Mouse (Mus musculus) testis, adult 10 weeks (tissue): ENCODE measurements around the gene Hmg20b. TPM values are rescaled to one million over a fixed set of nuclear protein-coding genes. Genes with fewer than 3 reads are reported as not detected.

Experiments used
- polyA plus RNA-seq: library from polyadenylated mRNA; stranded (reverse); fragments of 350-450 nt; fragmentation: Illumina TruSeq; extraction: RNeasy Lipid Tissue Mini Kit (QIAGEN cat#74804); gene quantifications from one replicate; pipeline ENCODE4 v1.2.3, GENCODE M21; 2014; ENCODE audit warnings: low read depth, low replicate concordance

Hmg20b gene
- 2.9 TPM for polyA plus RNA-seq

DNA sequence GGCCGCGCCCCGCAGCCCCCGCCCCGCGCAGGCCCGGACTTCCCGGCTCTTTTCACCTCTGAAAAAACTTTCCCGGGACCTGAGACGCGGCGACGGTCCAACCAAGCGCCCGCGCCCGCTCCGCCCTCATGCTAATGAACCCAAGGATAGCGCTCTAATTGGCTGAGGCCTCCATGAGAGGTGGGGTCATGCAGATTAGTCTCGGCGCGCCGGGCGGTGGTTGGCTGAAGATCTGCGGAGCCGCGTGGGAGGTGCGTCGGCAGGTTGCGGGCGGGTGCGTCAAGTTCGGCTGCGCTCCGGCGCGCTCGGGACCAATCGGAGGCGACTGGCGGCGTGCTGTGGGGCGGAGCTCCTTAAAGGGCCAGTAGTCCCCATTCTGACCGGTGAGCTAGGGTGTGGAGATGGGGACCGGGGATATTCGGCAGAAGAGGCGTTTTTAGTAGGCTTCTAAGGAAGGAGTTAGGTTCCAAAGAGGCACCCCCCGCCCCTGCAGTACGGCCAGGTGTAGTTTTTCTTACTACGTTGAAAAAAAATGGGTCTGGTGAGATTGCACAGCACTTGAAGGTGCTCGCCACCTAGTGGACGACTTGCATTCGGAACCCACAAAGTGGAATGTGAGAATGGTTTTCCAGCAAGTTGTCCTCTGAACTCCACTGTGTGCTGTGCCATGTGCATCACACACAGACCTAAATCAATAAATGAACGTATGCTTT is at the start of gene Hmg20b:
Gene Hmg20b (minus strand): TSS at position 130 of the 713 bp plus-strand sequence.

DNA sequence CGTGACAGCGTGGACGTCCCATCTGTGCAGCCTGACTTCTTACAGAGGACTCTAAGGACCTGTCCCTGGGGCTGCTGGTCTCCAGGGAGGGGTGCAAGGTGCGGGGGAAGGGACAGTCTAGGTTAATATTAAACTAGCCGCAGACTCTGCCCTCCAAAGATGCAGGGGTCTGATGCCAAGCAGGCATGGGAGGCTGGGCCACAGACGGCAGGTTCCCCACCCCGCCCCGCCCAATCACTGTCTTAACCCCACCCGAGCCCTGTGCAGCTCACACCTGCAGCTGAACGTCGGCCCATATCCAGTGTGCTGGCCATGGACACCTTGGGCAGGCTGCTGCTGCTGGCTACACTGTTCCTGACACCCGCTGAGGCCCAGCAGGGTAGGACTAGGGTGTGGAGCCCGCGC is 42.5 kb upstream of the Hmg20b start, which contains the start of gene Smim24:
Gene Smim24 (plus strand): TSS at position 271 of the 405 bp plus-strand sequence.

DNA sequence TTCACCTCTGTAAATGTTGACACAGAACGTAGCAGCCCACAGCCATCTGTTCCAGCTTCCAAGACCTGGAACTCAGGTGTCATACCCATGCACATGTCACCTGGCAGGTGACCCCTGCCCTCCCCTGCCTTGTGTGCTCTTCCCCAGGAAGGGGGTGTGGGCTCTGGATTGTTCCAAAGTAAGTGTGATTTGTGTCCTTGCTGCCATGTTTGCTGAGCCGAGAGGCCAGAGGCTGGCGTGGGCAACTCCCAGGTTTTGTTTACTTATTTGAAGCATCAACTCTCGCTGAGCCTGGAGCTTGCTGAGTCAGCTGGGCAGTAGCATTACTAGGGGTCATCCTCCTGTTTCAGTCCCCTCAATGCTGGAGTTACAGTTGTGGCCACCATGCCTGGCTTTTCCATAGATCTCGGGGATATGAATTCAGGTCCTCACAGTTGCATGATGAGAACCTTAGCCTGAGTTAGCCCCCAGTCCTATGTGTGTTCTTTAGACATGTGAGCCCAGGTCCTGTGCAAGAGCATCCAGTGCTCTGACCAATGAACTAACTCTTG is 38.3 kb upstream of the Hmg20b start, which contains the start of gene Gm48552:
Gene Gm48552 (plus strand): TSS at position 501 of the 551 bp plus-strand sequence.

DNA sequence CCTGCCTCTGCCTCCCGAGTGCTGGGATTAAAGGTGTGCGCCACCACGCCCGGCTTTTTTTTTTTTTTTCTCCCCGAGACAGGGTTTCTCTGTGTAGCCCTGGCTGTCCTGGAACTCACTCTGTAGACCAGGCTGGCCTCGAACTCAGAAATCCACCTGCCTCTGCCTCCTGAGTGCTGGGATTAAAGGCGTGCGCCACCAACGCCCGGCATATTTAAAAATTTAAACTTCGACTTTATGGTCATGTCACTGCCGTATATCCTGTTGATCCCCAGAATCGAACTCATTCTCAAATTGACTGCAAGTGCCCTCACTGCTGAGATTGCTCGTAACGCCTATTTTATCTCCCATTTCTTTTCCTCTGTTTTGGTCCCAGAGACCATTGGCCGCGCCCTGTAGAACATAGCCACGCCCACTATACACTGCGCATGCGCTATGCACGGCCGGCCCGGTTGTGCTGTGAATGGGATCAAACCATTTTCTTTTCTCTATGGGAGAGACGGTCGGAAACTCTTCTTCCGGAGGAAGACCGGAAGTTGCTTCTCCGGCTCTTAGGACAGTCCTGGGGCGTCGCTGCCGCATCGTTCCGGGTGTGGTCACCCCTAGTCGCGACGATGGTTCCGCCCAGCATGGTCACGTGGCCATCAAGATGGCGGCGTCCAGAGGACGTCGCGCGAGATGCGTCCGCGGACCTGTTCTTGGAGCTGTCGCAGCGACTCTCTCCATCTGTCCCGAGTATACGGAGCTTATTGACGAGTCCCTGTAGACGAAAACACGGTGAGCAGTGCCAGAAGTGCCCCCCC is 33.7 kb upstream of the Hmg20b start, which contains the start of the genes Dohh and Gm48551:
Gene Dohh (plus strand): TSS at position 627 of the 803 bp plus-strand sequence.
Gene Gm48551 (plus strand): TSS at position 665 of the 803 bp plus-strand sequence.

DNA sequence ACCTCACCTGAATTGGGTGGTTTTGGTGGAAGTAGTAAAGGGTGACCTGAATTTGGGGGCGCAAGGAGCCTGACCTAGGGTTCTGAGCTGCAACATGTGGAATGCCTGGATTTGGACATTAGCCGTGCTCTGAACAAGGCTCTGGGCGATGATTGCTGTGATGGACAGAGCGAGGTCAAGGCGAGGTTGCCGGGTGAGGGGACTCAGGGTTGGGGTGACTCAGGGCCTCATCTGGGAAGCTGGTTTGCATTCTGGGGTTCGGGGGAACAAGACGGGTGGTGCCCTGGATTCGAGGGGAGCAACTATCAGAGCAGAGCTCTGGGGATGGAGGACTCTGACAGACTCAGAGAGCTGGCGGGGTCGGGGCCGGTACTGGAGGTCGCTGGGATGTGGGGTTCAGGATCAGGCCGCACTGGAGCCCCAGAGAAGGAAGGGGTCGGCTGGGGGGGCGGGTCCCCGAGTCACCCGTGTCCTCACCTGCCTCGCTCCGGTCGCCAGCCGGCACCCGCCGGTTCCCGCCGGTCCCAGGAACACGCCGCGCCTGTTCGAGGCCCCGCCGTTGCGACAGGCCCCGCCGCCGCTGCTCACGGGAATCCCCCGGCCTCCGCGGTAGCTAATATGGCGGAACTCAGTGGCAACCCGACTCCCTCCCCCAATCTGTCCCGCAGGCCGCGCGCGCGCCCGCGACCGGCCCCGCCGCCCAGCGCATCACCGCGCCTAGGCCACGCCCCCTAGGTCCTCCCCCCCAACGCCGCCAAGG is 27.7 kb upstream of the Hmg20b start, which contains the start of gene Fzr1:
Gene Fzr1 (minus strand): TSS at position 724 of the 760 bp plus-strand sequence.

DNA sequence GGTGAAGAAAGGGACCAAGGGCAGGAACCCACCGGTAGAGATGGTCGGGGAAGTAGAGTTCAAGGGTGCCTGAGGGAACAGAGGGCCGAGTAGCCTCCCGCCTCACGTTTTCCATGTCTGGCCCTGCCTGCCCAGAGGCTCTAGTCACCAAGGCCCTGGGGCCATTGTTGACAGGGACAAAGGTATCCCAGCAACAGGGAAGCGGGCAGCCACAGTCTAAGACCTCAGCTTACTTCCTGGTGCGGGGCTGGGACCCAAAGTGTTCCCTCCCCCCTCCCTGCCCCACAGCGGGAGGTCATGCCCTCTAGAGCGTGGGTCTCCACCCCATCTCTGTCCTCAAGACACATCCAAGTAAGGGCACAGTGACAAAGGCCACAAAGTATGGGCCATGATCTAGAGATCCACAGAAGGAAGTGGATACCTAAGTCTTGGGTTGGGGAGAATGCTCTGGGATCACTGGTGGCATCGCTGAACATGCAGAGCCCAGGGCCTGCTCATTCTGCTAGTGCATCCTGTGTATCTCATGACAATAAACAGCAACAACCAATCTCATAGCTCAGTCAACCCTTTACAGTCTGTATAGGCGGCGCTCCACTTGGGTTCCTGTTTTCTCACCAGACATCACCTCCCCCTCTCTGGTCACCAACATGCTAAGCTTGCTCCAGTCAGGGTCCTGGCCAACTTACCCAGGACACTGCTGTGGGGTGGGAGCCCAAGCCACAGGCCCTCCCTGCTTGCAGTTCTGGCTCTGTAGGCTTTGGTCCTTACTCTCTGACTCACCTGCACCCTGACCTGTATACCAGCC is 15.6 kb upstream of the Hmg20b start, which contains the start of gene 4930404N11Rik:
Gene 4930404N11Rik (minus strand): TSS at position 145 of the 805 bp plus-strand sequence.

GRCm38 (mm10) chr10:81356991-81357844 is 6.9 kb upstream of the Hmg20b start, which contains the start of gene Mfsd12:
TSS of gene Mfsd12 (plus strand) at chr10:81357491.

DNA sequence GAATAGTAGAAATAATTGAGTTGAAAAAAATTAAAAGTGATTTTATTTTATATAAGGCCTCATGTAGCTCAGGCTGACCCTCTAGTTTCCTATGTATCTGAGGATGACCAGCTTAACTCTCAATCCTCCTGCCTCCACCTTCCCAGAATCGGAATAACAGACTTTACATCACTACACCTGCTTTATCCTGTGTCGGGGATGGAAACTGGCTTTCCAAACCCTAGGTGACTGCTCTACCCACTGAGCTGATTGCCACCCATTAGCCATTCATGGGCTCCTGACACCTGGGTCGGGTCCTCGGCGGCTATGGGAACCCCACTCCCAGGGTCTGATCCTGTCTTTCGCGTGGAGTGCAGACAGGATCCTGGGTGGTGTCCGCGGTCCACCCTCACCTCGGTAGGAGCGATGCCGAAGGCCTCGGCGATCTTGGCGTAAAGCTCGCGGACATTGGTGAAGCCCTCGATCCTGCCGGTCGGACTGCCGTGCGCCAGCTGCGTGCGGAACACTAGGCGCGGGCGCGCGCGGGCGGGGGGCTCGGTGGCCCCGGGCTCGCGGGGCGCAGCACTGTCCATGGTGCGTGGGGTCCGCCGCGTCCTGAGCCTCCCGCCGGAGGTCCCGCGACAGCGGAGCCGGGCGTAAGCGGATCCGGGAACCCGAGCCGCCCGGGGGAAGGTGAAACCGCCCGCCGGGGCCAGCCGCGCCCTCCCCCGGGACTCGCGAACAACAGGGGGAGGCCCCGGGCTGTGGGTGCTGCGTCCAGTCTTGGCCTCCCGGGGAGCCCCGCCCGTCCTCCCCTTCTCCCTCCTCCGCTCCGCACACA is 7.4 kb downstream of the Hmg20b start, which contains the start of gene Gipc3:
Gene Gipc3 (minus strand): TSS at position 581 of the 820 bp plus-strand sequence.

GRCm38 (mm10) chr10:81328386-81328785 is 21.9 kb downstream of the Hmg20b start, which contains the start of gene Tbxa2r:
TSS of gene Tbxa2r (plus strand) at chr10:81328731.

GRCm38 (mm10) chr10:81320550-81321347 is 29.5 kb downstream of the Hmg20b start, which contains the start of gene Cactin:
TSS of gene Cactin (plus strand) at chr10:81321103.

Other genes starting within 250 kb of the Hmg20b start
- gene Map2k2, start 244.6 kb downstream of the Hmg20b start, polyA plus RNA-seq = 3.2 TPM
- 1.8 TPM for gene Zbtb7a, start 215.3 kb downstream of the Hmg20b start, polyA plus RNA-seq
- gene Pias4, start 182.6 kb downstream of the Hmg20b start, polyA plus RNA-seq = 0.78 TPM
- 18.1 TPM for gene Eef2, start 173.8 kb downstream of the Hmg20b start, polyA plus RNA-seq
- not detected for gene Dapk3, start 167.5 kb downstream of the Hmg20b start, polyA plus RNA-seq
- gene 4930442H23Rik, start 166.6 kb downstream of the Hmg20b start, polyA plus RNA-seq = 0.28 TPM
- not detected for gene Nmrk2, start 148.4 kb downstream of the Hmg20b start, polyA plus RNA-seq
- 0.06 TPM for gene Atcay, start 119.6 kb downstream of the Hmg20b start, polyA plus RNA-seq
- gene Zfr2, start 117.3 kb downstream of the Hmg20b start, polyA plus RNA-seq = 0.76 TPM
- gene Matk, start 97.5 kb downstream of the Hmg20b start, polyA plus RNA-seq = not detected
- gene Mrpl54, start 83.5 kb downstream of the Hmg20b start, polyA plus RNA-seq = 6.4 TPM
- 4.4 TPM for gene Apba3, start 83.5 kb downstream of the Hmg20b start, polyA plus RNA-seq
- not detected for gene Tjp3, start 58.9 kb downstream of the Hmg20b start, polyA plus RNA-seq
- gene Pip5k1c, start 57.5 kb downstream of the Hmg20b start, polyA plus RNA-seq = 0.67 TPM
- gene Cactin, start 29.4 kb downstream of the Hmg20b start, polyA plus RNA-seq = 0.14 TPM
- not detected for gene Tbxa2r, start 21.7 kb downstream of the Hmg20b start, polyA plus RNA-seq
- gene Gipc3, start 7.2 kb downstream of the Hmg20b start, polyA plus RNA-seq = 0.11 TPM
- 0.90 TPM for gene Mfsd12, start 7.0 kb upstream of the Hmg20b start, polyA plus RNA-seq
- not detected for gene 4930404N11Rik, start 15.3 kb upstream of the Hmg20b start, polyA plus RNA-seq
- 1.1 TPM for gene Fzr1, start 28.0 kb upstream of the Hmg20b start, polyA plus RNA-seq
- gene Dohh, start 33.9 kb upstream of the Hmg20b start, polyA plus RNA-seq = not detected
- gene Gm48551, start 34.0 kb upstream of the Hmg20b start, polyA plus RNA-seq = 0.20 TPM
- gene Gm48552, start 38.5 kb upstream of the Hmg20b start, polyA plus RNA-seq = not detected
- 273 TPM for gene Smim24, start 42.6 kb upstream of the Hmg20b start, polyA plus RNA-seq
- gene Nfic, start 105.2 kb upstream of the Hmg20b start, polyA plus RNA-seq = 3.2 TPM
- 4.3 TPM for gene Celf5, start 132.2 kb upstream of the Hmg20b start, polyA plus RNA-seq
- gene Ncln, start 145.9 kb upstream of the Hmg20b start, polyA plus RNA-seq = not detected
- not detected for gene S1pr4, start 149.7 kb upstream of the Hmg20b start, polyA plus RNA-seq
- gene Gna15, start 173.7 kb upstream of the Hmg20b start, polyA plus RNA-seq = not detected
- gene Gna11, start 194.7 kb upstream of the Hmg20b start, polyA plus RNA-seq = 1.9 TPM
- 4.5 TPM for gene Aes, start 209.0 kb upstream of the Hmg20b start, polyA plus RNA-seq
- 1.5 TPM for gene Tle2, start 224.1 kb upstream of the Hmg20b start, polyA plus RNA-seq